ENCODE assay signal across 17 mouse cellular contexts in the genomic region with DNA sequence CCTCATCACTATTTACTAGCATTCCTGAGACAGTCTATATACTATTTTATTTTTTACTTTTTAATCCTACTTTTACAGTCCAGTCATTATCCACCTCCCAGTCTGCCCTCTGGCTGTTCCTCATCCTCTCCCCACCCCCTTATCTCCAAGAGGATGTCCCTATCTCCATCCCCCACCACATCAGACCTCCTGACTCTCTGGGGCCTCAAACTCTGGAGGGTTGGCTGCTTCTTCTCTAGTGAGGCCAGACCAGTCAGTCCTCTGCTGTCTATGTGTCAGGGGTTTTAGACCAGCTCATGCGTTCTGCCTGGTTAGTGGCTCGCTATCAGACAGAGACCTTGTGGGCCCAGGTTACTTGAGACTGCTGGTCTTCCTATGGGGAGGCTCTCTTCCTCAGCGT.
"Had no signal": no experiment of that assay in that cellular context is flagged by ENCODE, and none has a peak within 500 bp of the region (broad histone marks: within the 10 kb centered on the region; RNA-seq: fewer than 3 reads in every experiment).

No protein-coding gene starts in this region.

- ATAC-seq: liver, postnatal 0 days; lung, postnatal 0 days; midbrain, embryonic 13.5 days; midbrain, embryonic 15.5 days had no signal

- H3K9ac ChIP-seq: liver, postnatal 0 days; lung, embryonic 15.5 days; midbrain, embryonic 13.5 days; midbrain, embryonic 15.5 days; neural tube, embryonic 12.5 days; stomach, embryonic 15.5 days had no signal

- H3K27me3 ChIP-seq: lung, embryonic 15.5 days; megakaryocyte, embryonic 14.5 days; midbrain, embryonic 13.5 days; midbrain, embryonic 15.5 days; neural tube, embryonic 12.5 days; stomach, embryonic 15.5 days had no signal

- DNase-seq: liver, postnatal 0 days; lung, adult 2 months; lung, postnatal 14 days; lung, postnatal 36 days; right cerebral cortex, postnatal 14 days; thymus, adult 2 months; thymus, postnatal 25 days; thymus, postnatal 4 days had no signal

- H3K4me1 ChIP-seq: lung, embryonic 15.5 days; midbrain, embryonic 13.5 days; midbrain, embryonic 15.5 days; neural tube, embryonic 12.5 days; stomach, embryonic 15.5 days had no signal

- H3K9me3 ChIP-seq: lung, embryonic 15.5 days; megakaryocyte, embryonic 14.5 days; midbrain, embryonic 13.5 days; midbrain, embryonic 15.5 days; neural tube, embryonic 12.5 days; stomach, embryonic 15.5 days had no signal

- H3K4me2 ChIP-seq: lung, embryonic 15.5 days; midbrain, embryonic 13.5 days; midbrain, embryonic 15.5 days; neural tube, embryonic 12.5 days; stomach, embryonic 15.5 days had no signal

- H3K36me3 ChIP-seq: lung, embryonic 15.5 days; midbrain, embryonic 13.5 days; midbrain, embryonic 15.5 days; neural tube, embryonic 12.5 days; stomach, embryonic 15.5 days had no signal

- H3K4me3 ChIP-seq: lung, embryonic 15.5 days; megakaryocyte, embryonic 14.5 days; midbrain, embryonic 13.5 days; midbrain, embryonic 15.5 days; neural tube, embryonic 12.5 days; stomach, embryonic 15.5 days had no signal

- H3K27ac ChIP-seq: lung, embryonic 15.5 days; macrophage; midbrain, embryonic 13.5 days; midbrain, embryonic 15.5 days; neural tube, embryonic 12.5 days; stomach, embryonic 15.5 days; stomach, postnatal 0 days had no signal
